Mouse (Mus musculus) ES-Bruce4 (cell line): ENCODE data around the gene Gm17374.

ENCODE experiments used
- CTCF ChIP-seq: IDR thresholded peaks from one replicate; pipeline ENCODE4 v1.8.1; 2011; ENCODE audit warnings: low read depth, low read length
- EP300 ChIP-seq: IDR thresholded peaks from 2 replicates; pipeline ENCODE4 v1.6.1; 2011; ENCODE audit warnings: low read depth, low read length; ENCODE audit not compliant: insufficient read depth
- POLR2A ChIP-seq: IDR thresholded peaks from one replicate; pipeline ENCODE4 v1.8.1; 2011; ENCODE audit warnings: low read length; ENCODE audit not compliant: insufficient read depth

DNA sequence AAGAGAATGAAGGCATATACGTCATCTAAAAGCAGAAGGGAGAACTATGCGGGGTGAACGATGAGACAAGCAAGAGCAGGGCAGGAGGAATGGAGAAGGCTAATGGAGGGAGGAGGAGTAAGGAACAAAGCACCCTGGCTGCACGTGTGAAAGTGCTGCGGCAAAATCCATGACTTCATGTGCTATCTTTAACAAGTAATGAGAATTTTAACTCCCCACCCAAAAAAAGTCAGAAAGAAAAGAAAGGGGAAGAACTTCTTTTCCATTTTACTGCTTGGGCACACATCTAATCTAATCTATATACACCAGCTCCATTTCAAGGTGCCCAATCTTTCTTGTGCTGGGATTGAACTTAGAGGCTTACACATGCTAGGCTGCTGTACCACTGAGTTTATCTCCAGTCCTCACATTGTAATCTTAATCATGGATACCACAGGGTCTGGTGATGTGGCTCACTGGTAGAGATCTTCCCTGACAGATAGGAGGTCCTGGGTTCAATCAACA is 11.6 kb downstream of the Gm17374 start:
- TF ChIP-seq POLR2A (no peak), CTCF (no peak), EP300 (no peak)
